Mouse (Mus musculus) T-helper 17 cell (primary cell): ENCODE results near the gene Eva1c.

Experiments used
- in situ Hi-C, 2 experiments: fragments of 300-600 bp; cut with MboI, MseI; formaldehyde crosslinking; loops; 1 replicate in 1 of 2; 2 replicates in 1 of 2; pipeline ENCODE4 v1.15.1; 2025; ENCODE audit warnings: high pct_unique_total_duplicates in 2 of 2

Eva1c gene

DNA sequence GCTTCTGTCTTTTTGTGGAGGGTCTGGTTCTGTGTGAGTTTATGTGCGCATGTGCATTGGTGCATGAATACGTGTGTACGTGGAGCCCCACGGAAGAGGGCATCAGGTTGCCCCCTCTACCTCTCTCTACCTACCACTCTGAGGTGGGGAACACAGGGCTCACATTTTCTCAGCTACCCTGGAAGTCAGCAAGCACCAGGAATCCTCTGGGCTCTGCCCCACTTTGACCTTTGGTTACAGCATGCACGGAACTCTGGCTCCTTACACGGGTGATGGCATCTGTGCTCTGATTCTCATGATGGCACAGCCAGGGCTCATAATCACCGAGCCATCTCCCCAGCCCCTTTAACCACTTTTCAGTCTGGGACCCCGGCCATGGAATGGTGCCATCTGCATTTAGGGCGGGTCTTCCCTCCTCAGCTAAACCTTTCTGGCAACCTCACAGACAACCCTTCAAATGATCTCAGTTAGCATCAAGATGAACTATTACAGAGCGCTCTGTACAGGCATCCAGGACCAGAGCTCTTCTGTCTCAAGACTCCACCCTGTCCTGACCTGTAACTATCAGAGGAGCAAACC lies 37.0 kb downstream of the Eva1c start:
- in situ Hi-C loops: loop anchor here in 1 of 2 experiments (10.0 kb wide), 1 partner anchor 1439 kb away; the partner anchor contains the start of gene Krtap6-2

DNA sequence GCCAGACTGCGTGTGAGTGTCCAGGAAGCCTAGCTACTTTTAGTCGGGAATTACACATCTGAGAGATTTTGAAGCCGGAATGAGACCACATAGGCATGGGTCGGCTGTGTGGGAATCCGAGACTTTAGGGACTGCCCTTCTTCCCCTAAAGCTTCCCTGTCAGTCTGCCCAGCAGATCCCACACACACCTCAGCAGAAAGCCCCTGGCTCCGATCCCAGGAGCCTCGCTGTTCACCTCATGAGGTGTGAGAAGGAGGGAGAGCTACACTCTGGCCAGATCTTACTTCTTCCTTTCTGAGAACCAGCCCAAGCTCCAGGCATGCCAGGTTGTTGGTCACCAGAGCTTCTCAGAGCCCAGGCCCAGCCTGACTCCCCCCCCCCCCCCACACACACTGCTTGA lies 38.2 kb downstream of the Eva1c start:
- in situ Hi-C loops: loop anchor here in 1 of 2 experiments (10.0 kb wide), 1 partner anchor 1440 kb away; the partner anchor contains the start of gene Krtap6-2

DNA sequence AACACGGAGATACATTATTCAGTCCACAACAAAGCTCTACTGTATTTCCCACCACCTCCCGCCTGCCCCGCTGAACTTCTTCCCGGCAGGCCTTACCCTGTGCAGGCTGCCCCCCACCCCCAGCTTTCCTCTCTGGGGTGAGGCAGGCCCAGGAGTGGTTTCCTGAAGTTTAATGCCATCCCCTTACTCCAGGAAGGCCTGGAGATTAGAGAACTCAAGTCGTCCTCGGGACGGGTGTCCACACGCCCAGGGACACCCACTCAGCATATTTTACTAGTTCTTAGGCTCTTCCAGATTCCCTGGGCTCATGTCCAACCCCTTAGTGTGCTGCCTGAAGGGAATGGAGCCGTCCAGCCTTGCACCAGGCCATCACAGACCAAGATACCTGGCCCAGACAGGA lies 39.1 kb downstream of the Eva1c start:
- in situ Hi-C loops: loop anchor here in 1 of 2 experiments (10.0 kb wide), 1 partner anchor 1441 kb away; the partner anchor contains the start of gene Krtap6-2

DNA sequence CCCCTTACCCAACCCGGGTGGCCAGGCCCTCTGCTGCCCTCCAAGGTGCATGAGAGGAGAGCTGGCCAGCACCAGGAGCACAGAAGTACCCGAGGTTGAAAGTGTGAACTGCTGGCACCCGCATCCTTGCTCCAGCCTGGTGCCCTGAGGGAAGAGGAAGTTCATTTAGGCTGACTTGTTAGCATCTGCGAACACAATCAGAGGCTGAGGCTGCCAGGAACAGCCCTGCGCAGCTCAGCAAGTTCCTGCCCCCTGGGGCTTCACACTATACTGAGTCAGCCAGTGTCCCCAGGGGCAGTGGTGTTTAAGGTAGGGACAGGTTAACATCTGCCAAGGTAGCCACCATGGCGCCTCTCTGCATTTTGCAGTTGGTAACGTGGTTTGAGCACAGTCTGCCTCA lies 41.6 kb downstream of the Eva1c start:
- in situ Hi-C loops: loop anchor here in 1 of 2 experiments (10.0 kb wide), 1 partner anchor 1443 kb away; the partner anchor contains the start of gene Krtap6-2

DNA sequence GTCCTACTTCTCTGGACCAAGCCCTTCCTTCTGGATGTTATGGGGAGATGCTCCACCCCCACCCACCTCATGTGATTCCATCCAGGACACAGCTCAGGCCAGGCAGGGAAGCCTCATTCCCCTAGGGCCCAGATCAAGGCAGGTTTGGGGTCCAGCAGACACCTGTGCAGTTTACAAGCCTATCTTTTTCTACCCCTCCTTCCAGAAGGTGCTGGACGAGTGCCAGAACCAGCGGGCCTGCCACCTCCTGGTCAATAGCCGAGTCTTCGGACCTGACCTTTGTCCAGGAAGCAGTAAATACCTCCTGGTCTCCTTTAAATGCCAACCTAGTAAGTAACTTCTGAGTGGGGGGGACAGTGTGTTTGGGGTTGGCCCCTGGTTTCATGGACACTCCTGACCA lies 42.8 kb downstream of the Eva1c start:
- in situ Hi-C loops: loop anchor here in 1 of 2 experiments (10.0 kb wide), 1 partner anchor 1445 kb away; the partner anchor contains the start of gene Krtap6-2

DNA sequence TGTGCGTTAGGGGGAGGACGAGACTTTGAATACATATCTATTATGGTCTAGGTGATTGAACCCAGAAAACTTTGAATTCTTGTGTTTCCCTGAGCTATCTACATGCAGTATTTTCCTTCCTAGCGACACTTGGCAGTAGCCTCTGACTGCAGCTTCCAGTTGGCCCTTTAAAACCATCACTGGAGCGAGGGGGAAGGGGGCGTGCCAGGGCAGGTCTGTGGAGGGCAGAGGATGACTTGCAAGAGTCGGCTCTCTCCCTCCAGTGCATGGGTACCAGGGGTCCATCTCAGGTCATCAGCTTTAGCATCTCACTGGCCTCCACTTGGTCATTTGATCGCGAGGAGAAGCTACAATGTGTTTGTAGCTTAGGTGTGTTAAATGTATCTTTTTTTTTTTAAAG lies 46.4 kb downstream of the Eva1c start:
- in situ Hi-C loops: no loop called here

DNA sequence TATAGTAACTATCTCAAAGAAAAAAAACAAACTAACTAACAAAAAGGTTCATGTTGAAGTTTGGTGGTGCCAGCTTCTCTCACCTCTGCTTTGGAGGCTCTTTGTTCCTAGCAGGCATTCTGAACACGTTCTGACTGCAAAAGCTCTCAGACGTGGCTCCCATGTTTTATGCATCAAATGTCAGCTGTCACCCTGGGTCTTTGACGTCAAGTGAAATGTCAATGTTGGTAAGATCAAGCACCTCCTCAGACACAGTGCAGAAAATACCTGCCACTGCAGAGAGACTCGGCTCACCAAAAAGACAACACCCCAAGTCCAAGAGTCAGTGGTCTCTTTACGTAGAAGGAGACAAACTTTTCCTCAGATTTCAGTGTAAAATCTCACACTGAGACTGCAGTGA lies 48.0 kb downstream of the Eva1c start:
- in situ Hi-C loops: no loop called here

DNA sequence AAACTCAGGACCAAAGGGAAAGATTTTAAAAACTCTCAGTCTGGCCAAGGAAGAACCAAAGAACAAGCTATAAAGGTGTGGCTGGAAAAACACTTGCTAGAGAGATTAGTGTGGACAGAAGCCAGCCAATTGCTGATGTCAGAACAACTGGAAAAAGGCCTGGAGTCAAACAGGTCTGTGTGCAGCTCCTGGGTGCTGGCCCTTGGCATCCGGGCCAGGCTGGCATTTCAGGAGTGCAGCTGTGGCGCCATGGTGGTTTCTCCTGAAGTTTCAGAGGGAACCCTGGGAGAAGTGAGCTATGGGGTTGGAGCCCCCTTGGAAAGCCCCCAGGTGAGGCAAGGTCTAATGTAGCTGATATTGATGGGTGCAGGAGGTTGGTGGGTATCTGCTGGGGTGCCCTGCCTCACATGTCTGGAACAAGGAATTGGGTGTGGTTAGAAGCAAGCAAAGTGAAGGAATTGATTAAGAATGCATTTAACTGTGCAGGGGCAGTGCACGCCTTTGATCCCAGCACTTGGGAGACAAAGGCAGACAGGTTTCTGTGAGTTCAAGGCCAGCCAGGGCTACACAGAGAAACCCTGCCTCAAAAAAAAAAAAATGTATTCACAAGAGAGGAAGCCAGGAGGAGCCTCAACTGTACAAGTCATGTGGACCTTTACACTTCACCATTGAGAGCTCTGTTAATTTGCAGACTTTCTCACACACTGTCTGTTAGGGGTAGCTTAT lies 51.8 kb downstream of the Eva1c start:
- in situ Hi-C loops: no loop called here

DNA sequence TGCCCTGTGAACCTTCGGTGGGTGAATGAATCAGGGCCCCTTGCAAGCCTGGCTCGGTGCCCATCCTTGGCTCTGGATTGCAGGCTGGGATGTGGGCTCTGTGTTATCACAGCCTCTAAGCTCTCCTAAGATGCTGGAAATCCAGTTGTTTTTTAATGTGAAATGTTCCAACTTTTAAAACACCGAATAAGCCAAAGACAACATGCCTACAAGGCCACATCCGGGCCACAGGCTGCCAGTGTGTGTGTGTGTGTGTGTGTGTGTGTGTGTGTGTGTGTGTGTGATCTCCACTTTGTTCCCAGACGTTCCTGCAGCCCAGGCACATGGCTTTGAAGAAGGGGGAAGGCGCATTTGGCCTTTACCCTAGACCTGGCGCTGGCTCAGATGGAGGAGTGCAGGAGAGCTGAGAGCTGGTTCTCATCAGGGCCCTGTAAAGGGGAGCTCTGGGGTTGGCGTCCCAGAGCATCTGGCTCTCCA lies 56.0 kb downstream of the Eva1c start:
- in situ Hi-C loops: no loop called here

DNA sequence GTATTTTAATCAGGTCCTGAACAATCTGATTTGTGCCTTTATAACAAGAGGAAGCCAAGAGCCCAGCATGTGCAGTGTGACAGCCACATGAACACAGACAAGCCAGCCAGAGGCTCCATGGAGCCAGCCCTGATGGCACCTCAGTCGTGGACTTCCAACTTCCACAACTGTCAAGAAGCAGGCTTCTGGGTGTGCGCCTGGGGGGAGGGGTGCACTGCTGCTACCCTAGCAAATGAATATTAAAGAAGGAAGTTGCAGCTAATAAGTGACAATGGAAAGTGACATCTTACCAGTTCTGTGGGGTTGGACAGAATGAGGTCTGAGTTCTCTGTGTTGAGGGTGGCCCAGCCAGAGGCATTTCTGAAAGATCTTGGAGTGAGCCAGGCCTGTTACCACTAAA lies 58.8 kb downstream of the Eva1c start:
- in situ Hi-C loops: no loop called here

DNA sequence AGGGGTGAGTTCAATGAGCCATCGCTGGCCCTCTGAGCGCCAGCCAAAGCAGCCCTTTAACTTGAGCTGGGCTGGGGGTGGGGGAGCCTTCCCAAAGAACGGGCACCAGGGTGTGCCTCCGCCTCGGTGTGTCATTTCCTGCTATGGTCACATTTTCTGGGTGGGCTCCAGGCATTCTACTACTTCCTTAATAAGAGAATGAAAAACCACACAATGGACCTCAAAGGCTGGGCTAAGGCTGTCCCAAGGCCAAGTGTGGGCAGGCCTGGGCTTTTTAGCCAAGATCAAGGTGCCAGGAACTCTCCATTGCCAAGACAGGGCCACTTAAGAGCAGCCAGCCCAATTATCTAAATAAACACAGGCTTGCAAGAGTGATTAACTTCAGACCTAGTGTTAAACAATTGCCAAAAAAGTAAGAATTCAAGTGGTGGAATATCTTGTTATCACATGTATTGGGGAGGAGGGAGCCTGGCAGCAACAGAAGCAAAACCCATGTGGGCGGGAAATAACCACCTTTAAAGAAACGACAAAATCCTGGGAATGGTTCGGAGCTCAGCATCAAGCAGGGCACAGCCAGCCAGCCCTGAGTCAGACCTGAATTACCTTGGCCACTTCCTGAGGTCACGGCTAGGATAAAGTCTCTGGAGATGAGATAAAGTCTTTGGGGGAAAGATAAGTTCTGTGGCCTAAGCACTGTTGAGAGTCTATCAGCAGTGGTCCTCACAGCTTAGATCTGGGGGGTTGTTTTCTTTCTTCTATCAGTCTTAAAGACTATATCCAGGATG lies 59.5 kb downstream of the Eva1c start:
- in situ Hi-C loops: no loop called here

DNA sequence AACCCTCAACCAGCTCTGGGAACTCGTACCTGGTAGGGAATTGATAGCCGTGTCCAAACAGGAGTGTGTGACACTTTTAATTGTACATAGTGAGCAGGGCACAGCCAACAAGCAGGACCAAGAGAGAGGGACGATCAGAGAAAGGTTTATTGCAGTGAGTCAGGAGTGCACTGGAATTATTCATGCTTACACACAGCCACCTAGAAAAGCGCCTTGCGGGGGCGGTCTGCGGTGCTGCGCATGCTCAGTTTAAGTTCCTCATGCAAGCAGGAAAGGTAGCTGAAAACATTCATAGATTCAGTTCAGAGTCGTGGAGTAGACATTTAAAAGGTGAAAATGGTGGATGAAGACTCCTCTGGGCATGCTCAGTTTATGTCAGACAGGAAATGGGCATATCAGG lies 64.2 kb downstream of the Eva1c start:
- in situ Hi-C loops: no loop called here

DNA sequence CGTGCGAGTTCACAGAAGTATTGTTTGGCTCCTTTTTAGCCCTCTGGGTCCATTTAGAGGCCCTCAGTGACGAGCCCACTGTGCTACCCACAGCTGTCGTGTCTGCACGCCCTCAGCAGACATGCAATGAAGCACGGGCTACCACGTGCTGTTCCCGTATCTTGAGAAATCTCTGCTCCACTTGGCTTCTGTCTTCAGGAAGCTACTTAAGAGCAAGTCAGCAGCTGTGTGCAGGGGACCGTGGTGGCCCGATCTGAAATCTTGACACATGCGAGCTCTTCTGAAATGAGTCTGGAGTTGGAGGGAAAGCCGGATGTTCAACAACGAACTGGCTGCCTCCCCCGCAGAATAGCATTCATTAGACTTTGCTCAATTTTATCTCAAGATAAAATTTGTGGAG lies 65.1 kb downstream of the Eva1c start:
- in situ Hi-C loops: no loop called here

DNA sequence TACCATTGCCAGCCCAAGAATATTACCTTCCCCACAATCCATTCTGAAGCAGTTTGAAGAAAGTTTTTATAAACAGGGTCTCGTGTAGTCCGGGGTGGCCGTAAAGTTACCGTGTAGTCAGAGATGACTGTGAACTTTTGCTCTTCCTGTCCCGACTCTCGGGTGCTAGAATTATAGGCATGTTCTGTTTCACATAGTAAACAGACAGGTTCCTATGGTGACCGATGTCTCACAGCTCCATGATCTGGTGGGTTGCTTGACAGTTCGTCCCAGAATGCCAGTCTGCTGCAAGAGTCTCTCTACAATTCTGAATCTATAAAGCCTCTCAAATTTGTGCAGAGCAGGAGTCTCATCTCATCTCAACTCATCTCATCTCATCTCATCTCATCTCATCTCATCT lies 65.6 kb downstream of the Eva1c start:
- in situ Hi-C loops: no loop called here

DNA sequence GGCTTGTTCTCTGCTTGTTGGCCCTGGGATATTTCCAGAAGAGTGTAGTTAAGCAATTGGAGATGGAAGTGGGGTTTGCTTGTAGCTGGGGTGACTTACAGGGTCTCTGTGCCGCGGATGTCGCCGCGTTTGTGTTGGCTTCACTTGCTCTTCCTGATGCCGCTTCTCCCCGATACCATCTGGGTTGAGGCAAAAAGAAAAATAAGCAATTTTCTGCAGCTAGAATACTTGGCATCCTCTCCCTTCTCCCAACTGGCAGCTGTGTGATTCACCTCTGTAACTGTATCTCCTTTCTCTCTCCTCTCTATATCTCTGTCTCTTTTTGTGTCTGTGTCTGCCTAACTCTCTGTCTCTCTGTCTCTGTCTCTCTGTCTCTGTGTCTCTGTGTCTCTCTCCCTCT lies 66.5 kb downstream of the Eva1c start:
- in situ Hi-C loops: no loop called here

DNA sequence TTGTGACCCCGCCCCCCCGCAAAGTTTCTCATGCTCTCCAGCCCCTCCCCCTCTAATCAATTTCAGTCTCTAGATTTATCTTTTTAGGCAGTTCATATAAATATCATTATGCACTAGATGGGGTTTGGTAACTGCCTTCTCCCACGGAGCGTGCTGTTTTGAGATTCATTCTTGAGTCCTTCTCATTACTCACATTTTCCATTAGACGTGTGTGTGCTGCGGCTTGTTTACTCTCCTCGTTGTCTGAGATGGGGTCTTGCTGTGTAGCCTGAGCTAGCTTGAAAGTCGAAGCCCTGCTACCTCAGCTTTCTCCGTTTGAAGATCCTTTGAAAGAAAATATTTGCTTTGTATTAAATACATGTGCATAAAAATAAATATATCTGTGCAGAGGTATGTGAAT lies 67.3 kb downstream of the Eva1c start:
- in situ Hi-C loops: no loop called here

DNA sequence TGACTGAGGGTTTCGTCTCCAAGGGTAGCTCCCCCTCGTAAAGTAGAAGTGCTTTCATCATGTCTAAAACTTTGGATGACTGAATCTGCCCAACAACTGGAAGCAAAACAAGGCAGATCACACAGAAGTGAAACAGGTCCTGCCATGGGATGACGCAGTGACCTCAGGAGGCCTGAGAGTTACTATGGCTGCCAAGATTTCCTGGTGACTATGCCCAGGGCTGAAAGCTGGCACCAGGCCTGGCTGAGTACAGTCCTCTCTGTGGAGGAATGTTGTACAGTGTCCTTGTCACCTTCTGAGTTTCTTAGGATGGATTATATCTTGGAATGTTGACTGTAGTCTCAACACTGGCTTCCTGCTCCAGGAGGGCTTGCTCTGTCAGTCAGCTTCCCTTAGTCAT lies 71.1 kb downstream of the Eva1c start:
- in situ Hi-C loops: no loop called here

DNA sequence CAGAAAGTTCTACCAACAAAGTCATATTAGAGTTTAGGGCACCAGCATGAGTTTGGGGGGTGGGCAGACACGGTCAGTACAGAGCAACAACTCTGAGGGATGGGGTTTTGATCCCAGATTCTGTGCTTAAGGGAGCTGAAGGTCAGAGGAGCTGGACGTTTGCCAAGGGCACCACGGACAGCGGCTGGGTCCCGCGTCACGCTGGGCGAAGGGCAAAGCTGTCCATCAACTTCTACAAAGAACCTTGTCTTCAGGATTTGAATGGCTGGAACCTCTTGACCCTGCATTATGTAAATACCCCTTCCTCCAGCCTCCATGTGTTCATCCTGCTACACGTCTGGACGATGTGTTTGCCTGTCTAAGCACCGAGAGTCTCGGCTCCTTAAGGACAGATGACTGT lies 73.0 kb downstream of the Eva1c start:
- in situ Hi-C loops: no loop called here

DNA sequence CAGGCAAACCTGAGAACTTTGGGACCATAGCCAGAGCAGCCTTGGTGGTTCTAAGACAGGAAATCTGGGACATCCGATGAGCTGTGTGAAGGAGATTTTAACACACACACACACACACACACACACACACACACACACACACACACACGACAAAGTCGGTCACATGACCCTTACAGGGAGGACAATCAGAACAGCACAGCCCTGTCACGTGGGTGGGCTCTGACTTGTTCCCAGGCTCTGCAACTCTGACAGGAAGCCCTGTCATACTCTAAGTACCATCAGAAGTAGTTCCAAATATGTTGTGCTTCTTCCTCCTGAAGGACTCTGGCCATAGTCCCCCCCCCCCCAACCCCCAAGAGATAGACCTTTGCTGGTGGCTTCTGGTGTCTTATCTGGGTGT lies 74.8 kb downstream of the Eva1c start:
- in situ Hi-C loops: loop anchor here in 1 of 2 experiments (10.0 kb wide), 1 partner anchor 207 kb away; no protein-coding TSS in a partner anchor

DNA sequence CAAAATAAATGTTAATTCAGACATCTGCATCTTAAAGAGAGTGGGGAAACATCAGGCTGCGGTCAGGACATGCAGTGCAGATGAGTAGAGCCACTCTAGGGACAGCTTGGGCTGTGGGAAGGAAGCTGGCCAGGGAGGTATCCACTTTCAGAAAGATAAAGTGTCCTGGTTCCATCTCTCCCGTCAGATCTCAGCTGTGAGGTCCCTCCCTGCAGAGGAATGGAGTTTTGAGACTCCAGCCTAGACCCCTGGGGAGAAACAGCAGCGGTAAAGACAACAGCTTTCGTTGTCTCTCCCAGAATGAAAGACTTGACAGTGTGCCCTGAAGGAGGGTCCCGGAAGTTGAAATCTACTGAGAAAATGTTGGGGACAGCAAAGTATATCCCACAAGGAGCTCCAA lies 76.8 kb downstream of the Eva1c start:
- in situ Hi-C loops: loop anchor here in 1 of 2 experiments (10.0 kb wide), 1 partner anchor 208 kb away; no protein-coding TSS in a partner anchor

DNA sequence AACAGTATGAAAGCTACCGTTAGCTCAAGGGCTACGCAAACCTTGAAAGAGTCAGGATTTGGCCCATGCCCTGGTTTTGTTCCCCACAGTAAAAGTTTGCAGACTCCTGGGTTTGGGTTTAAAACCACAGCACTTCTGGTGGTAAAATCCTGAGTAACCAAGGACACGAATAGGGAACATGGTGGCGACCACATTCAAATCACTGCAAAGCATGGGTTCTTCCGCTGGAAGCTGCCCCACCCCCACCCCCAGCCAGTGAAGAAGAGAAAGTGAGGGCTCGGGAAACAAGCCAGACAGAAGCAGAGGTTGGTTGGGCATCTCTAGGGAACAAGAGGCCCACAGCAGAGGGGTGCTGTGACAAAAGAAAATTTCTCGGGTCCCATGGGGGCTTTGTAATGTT lies 80.7 kb downstream of the Eva1c start:
- in situ Hi-C loops: loop anchor here in 1 of 2 experiments (10.0 kb wide), 1 partner anchor 212 kb away; no protein-coding TSS in a partner anchor
